Mouse (Mus musculus) megakaryocyte, embryonic 14.5 days (primary cell): Measurements from ENCODE around the gene Fkbp10.

ENCODE experiments used
- FLI1 ChIP-seq: IDR thresholded peaks from 2 replicates; pipeline ENCODE4 v1.6.1; 2012; ENCODE audit warnings: low read length, inconsistent platforms, mixed read lengths
- GATA1 ChIP-seq: IDR thresholded peaks from 3 replicates; pipeline ENCODE4 v1.6.1; 2012; ENCODE audit warnings: mixed read lengths, low read length, inconsistent platforms, borderline replicate concordance

DNA sequence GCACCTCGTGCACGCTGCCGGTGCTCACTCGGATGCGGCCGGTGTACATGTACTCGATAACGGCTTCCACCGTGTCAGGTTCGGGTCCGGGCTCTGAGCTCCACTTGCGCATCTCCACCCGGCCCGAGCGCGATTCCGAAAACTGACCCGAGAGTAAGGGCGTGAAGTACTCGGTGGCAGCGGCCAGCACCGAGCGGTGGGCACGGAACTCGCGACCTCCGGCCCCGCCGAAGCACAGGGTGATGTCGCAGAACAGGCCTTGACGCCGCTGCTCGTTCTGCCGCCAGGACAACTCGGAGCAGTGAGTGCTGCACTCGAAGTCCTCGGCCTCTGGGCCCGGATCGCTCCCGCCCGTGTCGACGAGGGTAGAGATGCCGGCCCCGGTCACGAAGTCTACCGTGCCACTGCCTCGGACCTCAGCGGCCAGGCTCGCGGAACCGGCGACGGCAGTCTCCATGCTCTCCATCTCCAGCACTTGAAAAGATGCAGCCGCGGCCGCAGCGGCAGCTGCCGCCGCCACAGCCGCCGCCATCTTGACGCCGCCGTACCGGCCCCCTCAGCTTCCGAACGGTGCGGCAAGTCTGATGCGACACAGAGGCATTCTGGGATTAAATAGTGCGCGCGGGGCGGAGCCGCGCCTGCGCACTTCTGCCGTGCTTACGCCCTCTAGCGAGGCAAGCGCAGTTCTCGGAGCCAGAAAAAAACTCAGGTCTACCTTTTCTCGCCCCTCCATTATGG is 56.9 kb downstream of the Fkbp10 start, which contains the start of gene Klhl11:
- no peak for TF ChIP-seq GATA1
- no peak for TF ChIP-seq FLI1
